Mouse (Mus musculus) embryonic facial prominence, embryonic 15.5 days (tissue): ENCODE measurements around the gene Pip4k2a. TPM values are rescaled to one million over a fixed set of nuclear protein-coding genes. Genes with fewer than 3 reads are reported as not detected.

Experiments
- ATAC-seq: fragments of 200-750 bp; cut with Nextera tagmentation; 2 replicates; pipeline ENCODE4 v1.8.0; 2017; ENCODE audit warnings: low read depth, moderate TSS enrichment; ENCODE audit not compliant: insufficient number of reproducible peaks, low FRiP score, low TSS enrichment
- H3K27ac ChIP-seq: fragments of 300-500 bp; sonication (generic); replicated peaks from 2 replicates; pipeline ENCODE4 v1.5.1; 2015; ENCODE audit warnings: mild to moderate bottlenecking, inconsistent platforms
- H3K27me3 ChIP-seq: fragments of 300-500 bp; sonication (generic); 2 replicates; pipeline ENCODE4 v1.6.1; 2015; ENCODE audit warnings: inconsistent platforms
- H3K36me3 ChIP-seq: fragments of 300-500 bp; sonication (generic); 2 replicates; pipeline ENCODE4 v1.6.1; 2015; ENCODE audit warnings: mild to moderate bottlenecking, inconsistent platforms
- H3K4me1 ChIP-seq: fragments of 300-500 bp; sonication (generic); 2 replicates; pipeline ENCODE4 v1.6.1; 2015; ENCODE audit warnings: inconsistent platforms
- H3K4me2 ChIP-seq: fragments of 300-500 bp; sonication (generic); replicated peaks from 2 replicates; pipeline ENCODE4 v1.6.1; 2015; ENCODE audit warnings: mild to moderate bottlenecking, inconsistent platforms
- H3K4me3 ChIP-seq: fragments of 300-500 bp; sonication (generic); replicated peaks from 2 replicates; pipeline ENCODE4 v1.5.1; 2015; ENCODE audit warnings: mild to moderate bottlenecking, inconsistent platforms
- H3K9ac ChIP-seq: fragments of 300-500 bp; sonication (generic); 2 replicates; pipeline ENCODE4 v1.6.1; 2015; ENCODE audit warnings: inconsistent platforms
- H3K9me3 ChIP-seq: fragments of 300-500 bp; sonication (generic); replicated peaks from 2 replicates; pipeline ENCODE4 v1.6.1; 2016; ENCODE audit warnings: inconsistent platforms
- WGBS: fragments of 180-500 bp; shearing (Covaris S2); methylation state at CpG from one replicate; pipeline ENCODE4 v1.1.7; 2015; 5-methylcytosine and 5-hydroxymethylcytosine counted together
- polyA plus RNA-seq: library from polyadenylated mRNA; unstranded; fragments of >200 nt; fragmentation: Nextera tagmentation; extraction: Ambion mirVana; gene quantifications from 2 replicates; pipeline ENCODE4 v1.2.1, GENCODE M21; 2015

Gene Pip4k2a
- polyA plus RNA-seq, 1 experiment from 2014 or later = 10.8 TPM

DNA sequence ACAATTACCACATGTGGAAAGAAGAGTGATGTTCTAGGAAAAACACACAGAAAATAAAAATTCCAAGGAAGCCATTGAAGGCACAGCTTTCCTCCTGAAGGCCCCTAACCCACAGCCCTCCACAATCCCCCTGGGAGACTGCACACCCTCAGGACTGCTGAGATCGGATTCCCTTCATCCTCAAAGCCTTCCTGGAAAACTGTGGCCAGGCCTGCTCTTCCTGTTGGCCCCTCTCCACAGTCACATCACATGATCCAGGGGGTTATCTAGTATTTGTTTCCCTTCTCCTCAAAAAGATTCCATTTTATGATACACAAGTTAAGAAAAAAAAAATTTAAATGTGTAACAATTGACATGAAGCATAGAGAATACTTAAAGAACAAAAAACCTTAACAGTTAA lies 59.7 kb downstream of the Pip4k2a start:
- ATAC-seq = no peak

DNA sequence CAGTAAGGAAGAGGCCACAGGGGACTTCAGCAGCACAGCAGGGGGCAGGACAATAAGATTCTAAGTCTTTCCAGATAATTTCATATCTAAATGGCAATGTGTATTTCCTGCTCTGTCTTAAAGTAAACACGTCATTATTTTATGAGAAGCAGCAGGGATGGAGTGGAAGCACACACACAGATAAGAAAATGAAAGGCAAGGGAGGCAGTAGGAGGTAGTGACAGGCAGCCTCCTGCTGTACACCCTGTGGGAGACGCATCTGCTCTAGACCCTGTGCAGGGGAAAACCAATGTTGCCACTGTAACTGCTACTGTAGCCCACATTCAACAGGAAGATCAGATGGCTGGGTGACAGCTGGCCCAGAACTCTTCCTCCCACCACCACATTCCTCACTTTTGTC lies 60.3 kb downstream of the Pip4k2a start:
- Histone ChIP-seq H3K27ac (no peak overlapping the region), H3K9ac (no peak overlapping the region), H3K4me1 (peaks cover 17% of the 10 kb centered on the region), H3K4me3 (no peak overlapping the region), H3K27me3 (no peaks in the 10 kb centered on the region), H3K36me3 (no peaks in the 10 kb centered on the region), H3K9me3 (no peaks in the 10 kb centered on the region), H3K4me2 (no peak overlapping the region)
- peak; percentile 54; the same call in 1 of the 2 replicates for ATAC-seq
- 68% methylated on average over 2 of the region's 2 CpGs for WGBS

More for the DNA sequence above, 59.7 kb downstream of the Pip4k2a start:
- 38% methylated on average over 1 of the region's 1 CpGs for WGBS
- Histone ChIP-seq H3K9ac (no peak overlapping the region), H3K27ac (no peak overlapping the region), H3K4me3 (no peak overlapping the region), H3K36me3 (no peaks in the 10 kb centered on the region), H3K4me1 (peaks cover 17% of the 10 kb centered on the region), H3K9me3 (no peaks in the 10 kb centered on the region), H3K27me3 (no peaks in the 10 kb centered on the region), H3K4me2 (no peak overlapping the region)

DNA sequence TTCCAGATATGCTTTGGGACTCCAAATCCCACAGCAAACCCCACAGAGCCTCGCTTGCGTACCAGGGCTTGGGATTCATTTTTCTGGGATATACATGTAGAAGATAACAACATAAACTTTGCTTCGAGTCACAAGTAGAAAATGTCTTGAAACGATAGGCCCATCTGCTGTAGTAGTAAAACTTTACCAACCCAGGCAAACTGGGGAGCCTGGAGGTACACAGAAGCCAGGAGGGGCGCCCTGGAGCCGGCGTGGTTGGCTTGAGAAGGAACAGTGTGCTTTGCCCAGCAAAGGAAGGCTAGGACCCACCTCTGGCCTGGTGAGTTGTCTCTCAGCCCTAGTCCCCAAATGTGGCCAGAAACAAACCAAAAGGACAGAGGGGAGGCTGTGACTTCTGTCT lies 61.5 kb downstream of the Pip4k2a start:
- no peaks in the 10 kb centered on the region for H3K27me3 ChIP-seq
- no peaks in the 10 kb centered on the region for H3K36me3 ChIP-seq
- 84% methylated on average over 7 of the region's 7 CpGs for WGBS
- H3K9ac ChIP-seq = no peak overlapping the region
- H3K27ac ChIP-seq = no peak overlapping the region
- H3K4me3 ChIP-seq = no peak overlapping the region
- peaks cover 17% of the 10 kb centered on the region for H3K4me1 ChIP-seq
- no peak for ATAC-seq
- no peaks in the 10 kb centered on the region for H3K9me3 ChIP-seq
- no peak overlapping the region for H3K4me2 ChIP-seq

DNA sequence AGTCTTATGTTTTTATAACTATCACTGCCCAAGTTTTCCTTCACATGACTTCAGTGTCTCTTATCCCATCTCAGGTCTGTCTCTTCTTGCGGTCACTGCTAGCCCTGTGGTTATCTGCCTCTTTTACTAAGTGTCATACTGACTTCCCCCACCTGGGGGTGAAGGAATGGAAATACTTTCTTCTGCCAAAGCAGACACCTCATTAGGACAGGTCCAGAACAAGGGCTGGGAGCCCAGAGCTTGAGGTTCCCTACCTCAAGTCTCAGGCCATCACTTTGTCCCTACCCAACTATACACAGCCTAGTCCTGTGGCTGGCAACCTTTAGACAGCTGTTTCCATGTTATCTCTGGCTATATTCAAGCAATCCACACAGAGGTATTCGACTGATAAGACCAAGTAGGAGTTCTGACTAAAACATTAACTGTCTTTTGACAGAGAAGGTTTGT lies 62.3 kb downstream of the Pip4k2a start:
- no peak overlapping the region for H3K4me3 ChIP-seq
- H3K9me3 ChIP-seq = no peaks in the 10 kb centered on the region
- H3K27me3 ChIP-seq = no peaks in the 10 kb centered on the region
- H3K4me1 ChIP-seq = peaks cover 17% of the 10 kb centered on the region
- no peak overlapping the region for H3K4me2 ChIP-seq
- H3K36me3 ChIP-seq = no peaks in the 10 kb centered on the region
- no peak for ATAC-seq
- no peak overlapping the region for H3K27ac ChIP-seq
- 93% methylated on average over 2 of the region's 2 CpGs for WGBS
- H3K9ac ChIP-seq = no peak overlapping the region

DNA sequence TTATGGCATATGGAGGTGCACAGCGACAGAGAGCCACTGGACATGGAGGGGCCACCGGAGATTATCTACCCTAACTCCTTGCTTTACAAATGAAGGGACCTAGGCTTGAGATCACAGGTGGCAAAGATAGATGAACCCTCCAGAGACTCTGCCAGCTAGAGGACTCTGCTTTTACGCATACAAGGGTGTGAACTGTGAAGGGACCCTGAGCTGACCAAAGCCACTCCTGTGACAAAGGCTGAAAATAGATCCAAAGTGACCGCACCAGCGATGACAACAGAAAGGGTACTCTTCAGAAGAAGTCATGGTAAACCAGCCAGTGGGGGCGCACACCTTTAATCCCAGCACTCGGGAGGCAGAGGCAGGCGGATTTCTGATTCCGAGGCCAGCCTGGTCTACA lies 63.8 kb downstream of the Pip4k2a start:
- no peak for ATAC-seq
- no peak overlapping the region for H3K27ac ChIP-seq
- H3K9ac ChIP-seq = no peak overlapping the region
- H3K4me3 ChIP-seq = no peak overlapping the region
- no peaks in the 10 kb centered on the region for H3K36me3 ChIP-seq
- H3K27me3 ChIP-seq = no peaks in the 10 kb centered on the region
- H3K4me1 ChIP-seq = peaks cover 15% of the 10 kb centered on the region
- H3K4me2 ChIP-seq = no peak overlapping the region
- 94% methylated on average over 9 of the region's 9 CpGs for WGBS
- no peaks in the 10 kb centered on the region for H3K9me3 ChIP-seq

DNA sequence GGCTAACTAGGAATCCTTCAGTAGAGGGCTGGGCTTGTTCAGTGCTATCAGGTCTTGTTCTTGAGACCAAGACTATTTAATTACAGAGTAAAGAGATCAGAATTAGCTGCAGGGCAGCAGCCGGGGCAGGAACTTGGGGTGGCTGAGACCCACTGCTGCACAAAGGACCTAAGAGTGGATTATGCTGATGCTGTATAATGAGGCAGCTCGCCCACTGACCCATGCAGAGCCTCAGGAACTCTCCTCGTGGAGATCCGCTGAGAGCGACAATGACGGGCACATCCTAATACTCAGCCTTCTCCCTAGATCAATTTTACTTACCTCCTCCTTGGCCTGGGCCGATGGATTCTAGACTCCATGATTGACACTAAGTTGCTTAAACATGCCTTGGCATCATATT lies 64.5 kb downstream of the Pip4k2a start:
- Histone ChIP-seq H3K9ac (no peak overlapping the region), H3K27ac (no peak overlapping the region), H3K9me3 (no peaks in the 10 kb centered on the region), H3K4me1 (peaks cover 12% of the 10 kb centered on the region), H3K4me3 (no peak overlapping the region), H3K27me3 (no peaks in the 10 kb centered on the region), H3K36me3 (no peaks in the 10 kb centered on the region), H3K4me2 (no peak overlapping the region)
- WGBS = 41% methylated on average over 7 of the region's 7 CpGs
- ATAC-seq = no peak

DNA sequence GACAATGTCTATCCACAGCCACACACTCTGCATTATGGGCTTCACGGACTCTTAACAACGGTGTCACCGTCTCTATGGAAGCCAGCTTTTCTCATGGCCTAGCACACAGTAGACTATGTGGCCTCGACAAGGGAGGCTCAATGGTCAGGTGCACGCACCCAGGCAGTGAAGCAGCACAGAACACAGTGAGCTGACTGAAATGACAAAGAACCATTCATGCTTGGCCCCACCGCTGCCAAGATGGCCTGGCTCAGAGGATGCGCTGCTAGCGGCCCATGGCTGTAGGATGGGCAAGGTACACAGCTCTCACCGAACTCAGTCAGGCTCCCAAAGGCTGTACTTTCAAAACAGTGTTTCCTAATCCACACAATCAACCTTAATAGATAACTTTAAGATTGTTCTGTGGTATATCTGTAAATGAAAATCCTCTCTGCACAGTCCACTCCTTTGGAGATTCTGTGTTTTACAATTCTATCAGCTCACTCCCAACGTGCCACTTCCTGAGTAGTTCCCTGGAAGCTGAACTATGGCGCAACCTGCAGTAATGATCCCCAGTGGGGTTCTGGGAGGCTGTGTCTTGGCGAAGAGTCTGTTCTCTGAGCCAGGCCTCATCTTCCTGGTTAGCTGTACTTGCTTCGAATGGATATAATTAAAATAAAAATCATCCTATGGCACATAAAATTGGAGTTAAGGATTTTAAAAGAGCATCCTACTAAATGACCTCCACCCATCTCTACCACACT lies 67.4 kb downstream of the Pip4k2a start:
- H3K27me3 ChIP-seq = no peaks in the 10 kb centered on the region
- no peaks in the 10 kb centered on the region for H3K36me3 ChIP-seq
- no peak overlapping the region for H3K9ac ChIP-seq
- H3K27ac ChIP-seq = no peak overlapping the region
- 86% methylated on average over 13 of the region's 13 CpGs for WGBS
- H3K4me1 ChIP-seq = no peaks in the 10 kb centered on the region
- H3K9me3 ChIP-seq = no peaks in the 10 kb centered on the region
- no peak for ATAC-seq
- H3K4me2 ChIP-seq = no peak overlapping the region
- H3K4me3 ChIP-seq = no peak overlapping the region

DNA sequence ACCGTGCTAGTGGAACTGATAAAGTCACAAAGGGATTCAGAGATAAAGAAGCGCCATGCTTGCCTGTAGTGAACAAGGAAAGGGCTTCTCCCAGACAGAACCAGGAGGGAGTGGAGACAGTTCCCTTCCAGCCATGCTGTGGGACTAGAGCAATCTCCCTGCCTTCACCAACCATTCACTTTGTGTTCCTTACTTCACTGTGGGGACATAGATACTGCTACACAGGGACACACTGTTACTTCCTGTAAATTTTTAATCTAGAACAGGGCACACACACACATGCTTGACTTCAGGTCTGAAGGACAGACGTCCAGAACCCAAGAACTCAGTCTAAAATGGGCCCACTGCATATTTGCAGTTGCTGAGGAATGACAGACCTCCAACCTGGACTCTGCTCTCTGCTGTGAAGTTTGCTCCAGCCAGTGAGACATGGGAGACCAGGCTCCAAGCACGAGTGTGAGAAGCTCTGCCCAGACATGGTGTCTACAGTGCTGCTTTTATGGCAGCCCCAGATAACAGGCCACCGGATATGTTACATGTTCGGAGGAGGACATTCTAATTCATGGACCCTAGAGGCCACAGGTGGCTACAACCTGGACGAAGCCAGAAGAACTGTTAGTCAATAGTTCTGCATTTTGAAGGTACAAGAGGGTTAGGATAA lies 69.2 kb downstream of the Pip4k2a start:
- H3K9ac ChIP-seq = no peak overlapping the region
- ATAC-seq = no peak
- no peaks in the 10 kb centered on the region for H3K9me3 ChIP-seq
- no peaks in the 10 kb centered on the region for H3K36me3 ChIP-seq
- H3K4me2 ChIP-seq = no peak overlapping the region
- no peaks in the 10 kb centered on the region for H3K27me3 ChIP-seq
- H3K4me1 ChIP-seq = peaks cover 6% of the 10 kb centered on the region; the same call in 1 of the 2 replicates
- no peak overlapping the region for H3K4me3 ChIP-seq
- 78% methylated on average over 7 of the region's 7 CpGs for WGBS
- H3K27ac ChIP-seq = no peak overlapping the region

DNA sequence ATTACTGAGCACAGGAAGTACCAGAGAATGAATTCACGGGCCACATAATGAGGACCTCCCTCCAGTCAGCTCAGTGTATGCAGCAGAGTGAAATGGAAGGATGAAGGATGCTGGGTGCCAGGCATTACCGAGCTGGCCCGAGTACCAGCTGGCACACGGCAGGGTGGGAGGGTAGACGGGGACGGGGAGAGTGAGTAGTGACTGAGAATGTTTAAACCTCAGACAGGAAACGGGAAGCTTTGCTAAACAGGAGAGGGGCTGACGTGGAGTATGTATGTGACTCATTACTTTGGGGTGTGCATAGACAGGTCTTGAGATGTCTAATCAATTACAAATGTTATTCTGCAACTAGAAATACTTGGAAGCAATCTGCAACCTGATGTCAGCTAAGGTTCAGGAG lies 69.7 kb downstream of the Pip4k2a start:
- H3K4me1 ChIP-seq = peaks cover 10% of the 10 kb centered on the region; the same call in 1 of the 2 replicates
- H3K4me2 ChIP-seq = no peak overlapping the region
- no peak for ATAC-seq
- H3K27ac ChIP-seq = no peak overlapping the region
- H3K9me3 ChIP-seq = no peaks in the 10 kb centered on the region
- H3K27me3 ChIP-seq = no peaks in the 10 kb centered on the region
- 40% methylated on average over 8 of the region's 8 CpGs for WGBS
- H3K4me3 ChIP-seq = no peak overlapping the region
- H3K36me3 ChIP-seq = no peaks in the 10 kb centered on the region
- H3K9ac ChIP-seq = no peak overlapping the region

DNA sequence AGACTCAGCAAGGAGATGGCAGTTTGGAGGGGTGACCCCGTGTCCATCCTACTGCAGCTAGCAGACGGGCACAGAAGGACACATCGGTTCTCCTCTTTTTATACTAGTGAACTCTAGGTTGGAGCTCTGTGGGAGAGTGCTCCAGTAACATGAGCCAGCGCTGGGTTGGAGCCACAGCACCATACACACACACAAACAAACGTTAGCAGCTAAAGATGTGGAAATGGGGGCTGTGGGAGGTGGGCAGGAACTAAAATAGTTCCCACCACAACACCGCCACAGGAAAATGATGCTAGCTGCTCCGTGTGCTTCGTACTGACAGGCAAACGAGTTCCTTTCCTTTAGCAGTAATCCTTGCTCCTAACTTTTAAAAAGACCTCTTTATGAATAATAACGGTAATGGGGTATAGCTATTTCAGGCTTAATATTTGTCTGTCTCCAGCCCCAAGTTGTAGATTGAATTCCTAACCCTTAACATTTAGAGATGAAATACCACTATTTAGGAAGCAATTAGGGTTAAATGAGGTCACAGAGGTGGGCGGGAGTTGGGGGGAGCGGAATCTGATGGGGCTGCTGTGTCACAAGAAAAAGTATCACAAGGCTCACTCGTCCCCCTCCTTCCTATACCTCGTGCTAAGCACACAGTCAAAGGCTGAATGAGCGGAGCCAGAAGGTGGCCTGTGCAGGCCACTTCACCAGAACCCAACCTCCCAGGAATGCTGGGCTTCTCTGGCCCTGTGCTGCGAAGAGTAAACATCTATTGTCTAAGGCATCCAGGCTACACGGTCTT lies 73.9 kb downstream of the Pip4k2a start:
- H3K4me2 ChIP-seq = no peak overlapping the region
- no peak overlapping the region for H3K9ac ChIP-seq
- H3K4me3 ChIP-seq = no peak overlapping the region
- no peaks in the 10 kb centered on the region for H3K27me3 ChIP-seq
- WGBS = 34% methylated on average over 17 of the region's 17 CpGs
- H3K27ac ChIP-seq = no peak overlapping the region
- H3K36me3 ChIP-seq = no peaks in the 10 kb centered on the region
- H3K4me1 ChIP-seq = peaks cover 17% of the 10 kb centered on the region
- no peaks in the 10 kb centered on the region for H3K9me3 ChIP-seq
- no peak for ATAC-seq

DNA sequence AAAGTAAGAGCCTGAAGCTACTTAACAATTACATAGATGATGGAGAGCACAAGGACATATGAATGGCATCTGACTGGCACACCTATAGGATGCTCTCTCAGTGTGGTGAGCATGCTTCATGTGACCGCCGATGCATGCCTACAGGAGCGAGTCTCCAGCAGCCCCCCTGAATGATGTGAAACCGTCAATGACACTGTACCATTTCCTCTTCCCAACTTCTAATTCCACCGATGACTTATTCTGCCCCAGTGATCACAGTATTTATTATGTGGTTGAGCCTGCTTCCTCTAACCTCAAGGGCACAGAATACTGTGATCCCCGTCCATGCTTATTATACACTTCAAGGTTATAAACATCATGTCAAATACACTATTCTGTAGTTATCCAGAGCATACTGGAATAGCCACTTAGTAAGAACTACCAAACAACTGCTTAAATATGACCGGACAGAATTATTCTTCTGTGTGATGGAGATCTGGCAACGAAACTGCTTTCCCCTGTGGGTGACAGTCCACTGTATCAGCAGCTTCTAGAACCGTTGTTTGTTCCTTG lies 74.8 kb downstream of the Pip4k2a start:
- 72% methylated on average over 9 of the region's 9 CpGs for WGBS
- ATAC-seq = no peak
- Histone ChIP-seq H3K4me3 (no peak overlapping the region), H3K9me3 (no peaks in the 10 kb centered on the region), H3K36me3 (no peaks in the 10 kb centered on the region), H3K27me3 (no peaks in the 10 kb centered on the region), H3K4me2 (no peak overlapping the region), H3K9ac (no peak overlapping the region), H3K4me1 (peaks cover 17% of the 10 kb centered on the region), H3K27ac (no peak overlapping the region)
